25 mouse cellular contexts compared by ENCODE assay signal in genomic region chr16:78830957-78831356, GRCm38 (mm10).
DNase-seq lines count a peak whose midpoint lies in the region; ATAC-seq and TF ChIP-seq lines count a peak whose summit lies in the region.
"Had no signal": no experiment of that assay in that cellular context is flagged by ENCODE, and none has a peak within 500 bp of the region (broad histone marks: within the 10 kb centered on the region; RNA-seq: fewer than 3 reads in every experiment).

No protein-coding gene starts in this region.

- H3K4me2 ChIP-seq in forebrain, embryonic 15.5 days (replicated peaks): no peak overlapping the region
- H3K4me2 ChIP-seq in forebrain, embryonic 12.5 days: no peak overlapping the region
- H3K4me2 ChIP-seq in embryonic facial prominence, embryonic 15.5 days (replicated peaks): no peak overlapping the region
- H3K4me2 ChIP-seq: embryonic facial prominence, embryonic 13.5 days; heart, embryonic 13.5 days; hindbrain, embryonic 14.5 days; kidney, embryonic 15.5 days; limb, embryonic 12.5 days; liver, embryonic 12.5 days had no signal

- peak; percentile 42 for ATAC-seq in forebrain, embryonic 15.5 days (replicated peaks)
- ATAC-seq in forebrain, embryonic 12.5 days (ENCODE audit: low FRiP score): no peak
- no peak for ATAC-seq in embryonic facial prominence, embryonic 15.5 days (ENCODE audit: insufficient number of reproducible peaks, low FRiP score, low TSS enrichment, low read depth)
- ATAC-seq: CD4-positive, CD25-positive, alpha-beta regulatory T cell, adult 4 months; liver, embryonic 12.5 days; liver, postnatal 0 days had no signal

- no peak for TF ChIP-seq POLR2A in brain, embryonic 14.5 days (IDR thresholded peaks at IDR 0.05; ENCODE audit: borderline replicate concordance, extremely low read depth, insufficient read depth, insufficient read length, poor library complexity, severe bottlenecking)

- H3K9ac ChIP-seq in forebrain, embryonic 15.5 days (replicated peaks): no peak overlapping the region
- H3K9ac ChIP-seq in forebrain, embryonic 12.5 days: no peak overlapping the region
- H3K9ac ChIP-seq in embryonic facial prominence, embryonic 15.5 days: no peak overlapping the region
- H3K9ac ChIP-seq: embryonic facial prominence, embryonic 13.5 days; heart, embryonic 13.5 days; hindbrain, embryonic 14.5 days; kidney, embryonic 15.5 days; limb, embryonic 12.5 days; liver, embryonic 12.5 days; liver, postnatal 0 days had no signal

- no peak for TF ChIP-seq CTCF in brain, embryonic 14.5 days (IDR thresholded peaks at IDR 0.05; ENCODE audit: borderline replicate concordance, extremely low read depth, insufficient read depth, insufficient read length)

- no peak overlapping the region for H3K27ac ChIP-seq in forebrain, embryonic 15.5 days (replicated peaks)
- no peak overlapping the region for H3K27ac ChIP-seq in forebrain, embryonic 12.5 days
- H3K27ac ChIP-seq in embryonic facial prominence, embryonic 15.5 days (replicated peaks): peak overlapping the region; percentile 63
- H3K27ac ChIP-seq: embryonic facial prominence, embryonic 13.5 days; heart, embryonic 13.5 days; hindbrain, embryonic 14.5 days; kidney, embryonic 15.5 days; limb, embryonic 12.5 days; liver, embryonic 12.5 days; macrophage had no signal

- intact Hi-C loops in gastrocnemius, postnatal 14 days (cut with DNase I; ENCODE audit: low total_unique reads): no loop called here

- H3K4me3 ChIP-seq in forebrain, embryonic 15.5 days: no peak overlapping the region
- H3K4me3 ChIP-seq in forebrain, embryonic 12.5 days (replicated peaks): no peak overlapping the region
- no peak overlapping the region for H3K4me3 ChIP-seq in embryonic facial prominence, embryonic 15.5 days (replicated peaks)
- H3K4me3 ChIP-seq: embryonic facial prominence, embryonic 13.5 days; heart, embryonic 13.5 days; kidney, embryonic 15.5 days; limb, embryonic 12.5 days; liver, embryonic 12.5 days had no signal

- 0 out of 2 replicates have a peak, but pooled peaks cover 6% of the 10 kb centered on the region for H3K27me3 ChIP-seq in forebrain, embryonic 15.5 days
- 0 out of 2 replicates have a peak, but pooled peaks cover 4% of the 10 kb centered on the region for H3K27me3 ChIP-seq in forebrain, embryonic 12.5 days
- no peaks in the 10 kb centered on the region for H3K27me3 ChIP-seq in embryonic facial prominence, embryonic 15.5 days
- H3K27me3 ChIP-seq: embryonic facial prominence, embryonic 13.5 days; heart, embryonic 13.5 days; kidney, embryonic 15.5 days; limb, embryonic 12.5 days; liver, embryonic 12.5 days had no signal

- 69% methylated on average over 7 of the region's 7 CpGs for WGBS in forebrain, embryonic 15.5 days
- WGBS in forebrain, embryonic 12.5 days: 88% methylated on average over 7 of the region's 7 CpGs
- 66% methylated on average over 7 of the region's 7 CpGs for WGBS in embryonic facial prominence, embryonic 15.5 days

- peak; percentile 3 for DNase-seq in gastrocnemius, postnatal 14 days
- DNase-seq in gastrocnemius, adult 8-10 months (ENCODE audit: low spot score in 2 of 2): no peak
- DNase-seq in brain, embryonic 14.5 days (ENCODE audit: low read depth): peak; percentile 55
- DNase-seq in ovary, postnatal 14 days (ENCODE audit: low spot score): no peak
- DNase-seq in embryo, embryonic 9.5 days (ENCODE audit: extremely low spot score): no peak
- DNase-seq: adrenal gland, postnatal 25 days; cerebellum, adult 8-10 months; cerebellum, postnatal 36 days; kidney, adult 18-20 months; kidney, postnatal 25 days; liver, postnatal 0 days; lung, postnatal 10 days; midbrain, embryonic 14.5 days; right cerebral cortex, postnatal 25 days had no signal

- H3K4me1 ChIP-seq in forebrain, embryonic 15.5 days: peaks cover 10% of the 10 kb centered on the region; the same call in 1 of the 2 replicates
- H3K4me1 ChIP-seq in forebrain, embryonic 12.5 days: peaks cover 9% of the 10 kb centered on the region; the same call in 1 of the 2 replicates
- H3K4me1 ChIP-seq in embryonic facial prominence, embryonic 15.5 days: no peaks in the 10 kb centered on the region
- H3K4me1 ChIP-seq: embryonic facial prominence, embryonic 13.5 days; heart, embryonic 13.5 days; kidney, embryonic 15.5 days; limb, embryonic 12.5 days; liver, embryonic 12.5 days had no signal

- H3K36me3 ChIP-seq in forebrain, embryonic 15.5 days: no peaks in the 10 kb centered on the region
- H3K36me3 ChIP-seq in forebrain, embryonic 12.5 days (replicated peaks): no peaks in the 10 kb centered on the region
- H3K36me3 ChIP-seq in embryonic facial prominence, embryonic 15.5 days: no peaks in the 10 kb centered on the region
- H3K36me3 ChIP-seq: embryonic facial prominence, embryonic 13.5 days; heart, embryonic 13.5 days; kidney, embryonic 15.5 days; limb, embryonic 12.5 days; liver, embryonic 12.5 days had no signal

- no peaks in the 10 kb centered on the region for H3K9me3 ChIP-seq in forebrain, embryonic 15.5 days
- H3K9me3 ChIP-seq in forebrain, embryonic 12.5 days: no peaks in the 10 kb centered on the region
- H3K9me3 ChIP-seq in embryonic facial prominence, embryonic 15.5 days (replicated peaks): no peaks in the 10 kb centered on the region
- H3K9me3 ChIP-seq: embryonic facial prominence, embryonic 13.5 days; heart, embryonic 13.5 days; kidney, embryonic 15.5 days; limb, embryonic 12.5 days; liver, embryonic 12.5 days had no signal

Comparison
In these comparisons a context has a peak if more than half of its experiments do, and no peak if none do; other contexts are left out.
1. DNase-seq: peak in gastrocnemius, postnatal 14 days (single experiment) and brain, embryonic 14.5 days (single experiment); none in gastrocnemius, adult 8-10 months (0 of 2), ovary, postnatal 14 days (single experiment) and embryo, embryonic 9.5 days (single experiment).